Mouse (Mus musculus) olfactory bulb, adult 2 months (tissue): ENCODE results near the gene 1700017D01Rik. TPM values are rescaled to one million over a fixed set of nuclear protein-coding genes. Genes with fewer than 3 reads are reported as not detected.
A peak's percentile ranks its signal among the peaks of the same experiment; 100 is the strongest.
"Not testable (repeated sequence)": the region's sequence is repeated elsewhere in the genome, so short reads cannot be mapped to it uniquely, and the experiment has no call there.

ENCODE experiments used
- H3K27ac ChIP-seq: fragments of 200-500 bp; 2 replicates; pipeline ENCODE4 v1.5.1; 2012; ENCODE audit warnings: low read depth, low read length; ENCODE audit not compliant: insufficient read depth
- H3K4me1 ChIP-seq: fragments of 200-500 bp; 2 replicates; pipeline ENCODE4 v1.6.1; 2012; ENCODE audit warnings: low read length; ENCODE audit not compliant: control insufficient read depth, insufficient read depth
- H3K4me3 ChIP-seq: fragments of 200-500 bp; 2 replicates; pipeline ENCODE4 v1.5.1; 2012; ENCODE audit warnings: mild to moderate bottlenecking, low read depth, low read length, moderate library complexity; ENCODE audit not compliant: insufficient read depth
- CTCF ChIP-seq: fragments of 200-500 bp; IDR thresholded peaks from 2 replicates; pipeline ENCODE4 v1.5.1; 2012; ENCODE audit warnings: low read depth, mild to moderate bottlenecking, low read length, moderate library complexity; ENCODE audit not compliant: insufficient read depth
- POLR2A ChIP-seq: fragments of 200-500 bp; IDR thresholded peaks from 2 replicates; pipeline ENCODE4 v1.6.1; 2012; ENCODE audit warnings: mild to moderate bottlenecking, low read depth, low read length, moderate library complexity; ENCODE audit not compliant: insufficient read depth
- WGBS: fragments of 180-500 bp; shearing (Covaris S2); methylation state at CpG from one replicate; pipeline ENCODE4 v1.1.7; 2018; 5-methylcytosine and 5-hydroxymethylcytosine counted together
- polyA plus RNA-seq: library from polyadenylated mRNA; stranded (reverse); fragments of >200 nt; gene quantifications from 2 replicates; pipeline ENCODE4 v1.2.4, GENCODE M21; 2012; ENCODE audit warnings: low replicate concordance; ENCODE audit not compliant: missing spikeins, insufficient read depth, insufficient read length

1700017D01Rik gene
- polyA plus RNA-seq, 1 experiment, result not detected

GRCm38 (mm10) chr19:11098401-11098800, 32.3 kb downstream of the 1700017D01Rik start:
- WGBS, result 77% methylated on average over 3 of the region's 3 CpGs
- no peak overlapping the region for H3K4me3 ChIP-seq
- no peak for TF ChIP-seq CTCF
- no peak for TF ChIP-seq POLR2A
- H3K27ac ChIP-seq, result no peak overlapping the region
- no peaks in the 10 kb centered on the region for H3K4me1 ChIP-seq

- H3K4me3 ChIP-seq, result peak overlapping the region; percentile 41
- 3% methylated on average over 50 of the region's 50 CpGs for WGBS
Observed at GRCm38 (mm10) chr19:11092131-11092530, 38.5 kb downstream of the 1700017D01Rik start.

GRCm38 (mm10) chr19:11080934-11081333, 49.7 kb downstream of the 1700017D01Rik start, which contains the start of gene Ms4a8a:
Ms4a8a (minus strand) TSS chr19:11081102.
- TF ChIP-seq CTCF (no peak), POLR2A (no peak)
- Histone ChIP-seq H3K4me3 (no peak within 1 kb of the TSS), H3K4me1 (no peaks in the 10 kb centered on the region), H3K27ac (no peak within 1 kb of the TSS)
- WGBS, result 81% methylated on average over 4 of the region's 4 CpGs

More at GRCm38 (mm10) chr19:11092131-11092530, 38.5 kb downstream of the 1700017D01Rik start:
- not testable (repeated sequence) for H3K4me1 ChIP-seq, H3K27ac ChIP-seq

DNA sequence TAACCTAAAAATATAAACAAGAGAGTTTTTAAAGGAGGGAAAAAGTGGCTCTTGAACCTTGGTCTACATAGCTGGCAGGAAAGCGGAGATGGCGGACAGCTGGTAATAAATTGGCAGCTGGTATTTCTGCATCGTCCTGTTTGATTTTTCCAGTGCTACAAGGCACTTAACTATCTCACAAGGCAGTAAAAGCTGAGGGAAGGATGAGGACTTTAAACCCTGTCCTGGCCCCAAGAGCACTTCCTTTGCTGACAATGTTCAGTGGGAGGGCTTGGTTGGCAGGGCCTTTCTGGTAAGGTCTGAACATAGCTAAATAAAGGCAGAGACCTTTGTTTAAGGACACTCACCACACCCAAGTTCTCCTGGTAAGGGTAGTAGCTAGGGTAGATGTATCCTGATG, 60.3 kb downstream of the 1700017D01Rik start:
- no peak overlapping the region for H3K27ac ChIP-seq
- no peak overlapping the region for H3K4me3 ChIP-seq
- H3K4me1 ChIP-seq, result no peaks in the 10 kb centered on the region
- TF ChIP-seq CTCF (no peak), POLR2A (no peak)
- WGBS, result 98% methylated on average over 3 of the region's 3 CpGs

GRCm38 (mm10) chr19:11065202-11065875, 65.3 kb downstream of the 1700017D01Rik start:
- Histone ChIP-seq H3K4me3 (no peak overlapping the region), H3K27ac (no peak overlapping the region), H3K4me1 (no peaks in the 10 kb centered on the region)
- WGBS, result 81% methylated on average over 2 of the region's 2 CpGs
- TF ChIP-seq POLR2A, result no peak
- no peak for TF ChIP-seq CTCF

GRCm38 (mm10) chr19:11060900-11061299, 69.8 kb downstream of the 1700017D01Rik start:
- TF ChIP-seq CTCF (no peak), POLR2A (no peak)
- no peak overlapping the region for H3K4me3 ChIP-seq
- H3K4me1 ChIP-seq, result no peaks in the 10 kb centered on the region
- WGBS, result 86% methylated on average over 1 of the region's 1 CpGs
- no peak overlapping the region for H3K27ac ChIP-seq

- TF ChIP-seq POLR2A (no peak), CTCF (no peak)
- Histone ChIP-seq H3K4me1 (no peaks in the 10 kb centered on the region), H3K27ac (no peak overlapping the region), H3K4me3 (no peak overlapping the region)
Observed at GRCm38 (mm10) chr19:11059967-11060366, 70.7 kb downstream of the 1700017D01Rik start.

- not testable (repeated sequence) for H3K27ac ChIP-seq, H3K4me1 ChIP-seq, H3K4me3 ChIP-seq
- 97% methylated on average over 1 of the region's 1 CpGs for WGBS
Observed at GRCm38 (mm10) chr19:11055700-11056099, 75.0 kb downstream of the 1700017D01Rik start.

GRCm38 (mm10) chr19:11053277-11053676, 77.4 kb downstream of the 1700017D01Rik start:
- TF ChIP-seq POLR2A, result no peak
- no peak for TF ChIP-seq CTCF
- Histone ChIP-seq H3K27ac (no peak overlapping the region), H3K4me3 (no peak overlapping the region), H3K4me1 (no peaks in the 10 kb centered on the region)
- WGBS, result 66% methylated on average over 3 of the region's 3 CpGs

GRCm38 (mm10) chr19:11052877-11053276, 77.8 kb downstream of the 1700017D01Rik start:
- WGBS, result 69% methylated on average over 5 of the region's 5 CpGs
- Histone ChIP-seq H3K4me3 (no peak overlapping the region), H3K4me1 (no peaks in the 10 kb centered on the region), H3K27ac (no peak overlapping the region)
- TF ChIP-seq CTCF (no peak), POLR2A (no peak)
